In the genomic region with DNA sequence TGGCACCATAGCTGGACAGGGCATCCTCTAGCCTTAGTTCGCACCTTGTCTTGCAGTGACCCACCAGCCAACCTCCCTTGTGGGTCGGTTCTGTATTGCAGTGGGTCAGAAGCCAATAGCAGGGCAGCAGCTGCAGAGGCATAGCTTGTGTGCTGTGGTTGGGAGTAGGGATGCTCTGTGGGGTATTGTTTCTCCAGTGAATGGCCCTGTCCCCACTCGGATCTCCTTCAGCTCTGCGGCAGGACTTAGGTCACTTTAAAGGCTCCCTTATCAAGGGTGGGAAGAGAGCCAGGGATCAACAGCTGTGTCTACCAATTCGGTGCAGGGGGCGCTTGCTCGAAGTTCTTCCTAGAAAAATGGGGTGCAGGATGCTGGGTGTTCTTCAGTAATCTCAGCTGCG, we compare ENCODE assay signal across 19 mouse cellular contexts.
A peak's percentile ranks its signal among the peaks of the same experiment; 100 is the strongest.
DNase-seq lines count a peak whose midpoint lies in the region; TF ChIP-seq lines count a peak whose summit lies in the region.
"Had no signal": no experiment of that assay in that cellular context is flagged by ENCODE, and none has a peak within 500 bp of the region (broad histone marks: within the 10 kb centered on the region; RNA-seq: fewer than 3 reads in every experiment).

No protein-coding gene starts in this region.

- H3K4me3 ChIP-seq in cerebellum, adult 2 months (replicated peaks; ENCODE audit: insufficient read depth, low read depth, low read length): no peak overlapping the region
- H3K4me3 ChIP-seq: forebrain, embryonic 13.5 days; heart, embryonic 10.5 days; hindbrain, embryonic 13.5 days had no signal

- no peak for TF ChIP-seq CTCF in cerebellum, adult 2 months (IDR thresholded peaks at IDR 0.05; ENCODE audit: borderline replicate concordance, insufficient read depth, low read depth, low read length)

- no peaks in the 10 kb centered on the region for H3K27me3 ChIP-seq in cerebellum, adult 2 months (ENCODE audit: control insufficient read depth, insufficient read depth, low read length)
- H3K27me3 ChIP-seq: CH12.LX; forebrain, embryonic 13.5 days; hindbrain, embryonic 13.5 days; Patski had no signal

- TF ChIP-seq POLR2A in cerebellum, adult 2 months (IDR thresholded peaks at IDR 0.05; ENCODE audit: borderline replicate concordance, insufficient read depth, low read length): no peak

- peak; percentile 11 for DNase-seq in cerebellum, adult 9-11 months
- DNase-seq in cerebellum, adult 2 months: no peak
- DNase-seq in layer of hippocampus, adult 11-12 months (ENCODE audit: low spot score): peak; percentile 48
- no peak for DNase-seq in layer of hippocampus, postnatal 10 days (ENCODE audit: low spot score in 2 of 2)
- DNase-seq in brain, adult 2 months (ENCODE audit: low read depth, low spot score): peak; percentile 79
- peak; percentile 8 for DNase-seq in layer of hippocampus, adult 9-10 months (ENCODE audit: low spot score)
- no peak for DNase-seq in yolk sac, embryonic 10.5 days (ENCODE audit: low spot score)
- DNase-seq: adrenal gland, postnatal 14 days; cerebellum, postnatal 14 days; forebrain, postnatal 0 days; gastrocnemius, postnatal 36 days; heart, adult 18-20 months; heart, postnatal 10 days had no signal

- no peak overlapping the region for H3K27ac ChIP-seq in cerebellum, adult 2 months (ENCODE audit: insufficient read depth, low read length)
- H3K27ac ChIP-seq: forebrain, embryonic 13.5 days; heart, embryonic 10.5 days; hindbrain, embryonic 13.5 days; hindbrain, postnatal 0 days had no signal

- no peaks in the 10 kb centered on the region for H3K4me1 ChIP-seq in cerebellum, adult 2 months (ENCODE audit: control insufficient read depth, insufficient read depth, low read length)
- H3K4me1 ChIP-seq: forebrain, embryonic 13.5 days; heart, embryonic 10.5 days had no signal

- whole genome bisulfite sequencing in cerebellum, adult 2 months: 62% methylated on average over 8 of the region's 8 CpGs

Comparison
In these comparisons a context has a peak if more than half of its experiments do, and no peak if none do; other contexts are left out.
1. DNase-seq: peak in cerebellum, adult 9-11 months (single experiment), layer of hippocampus, adult 11-12 months (single experiment), brain, adult 2 months (single experiment) and layer of hippocampus, adult 9-10 months (single experiment); none in cerebellum, adult 2 months (0 of 2), layer of hippocampus, postnatal 10 days (0 of 2) and yolk sac, embryonic 10.5 days (single experiment).